Comparison of ENCODE assay signal across 8 mouse cellular contexts in genomic region chr6:47743856-47744255, GRCm38 (mm10).
DNase-seq lines count a peak whose midpoint lies in the region; ATAC-seq and TF ChIP-seq lines count a peak whose summit lies in the region.
"Not testable (repeated sequence)": the region's sequence is repeated elsewhere in the genome, so short reads cannot be mapped to it uniquely, and the experiment has no call there.

No protein-coding gene starts in this region.

- not testable (repeated sequence) for H3K27me3 ChIP-seq in embryonic facial prominence, embryonic 15.5 days; heart, embryonic 12.5 days (replicated peaks); kidney, embryonic 15.5 days; liver, embryonic 12.5 days (replicated peaks)

- TF ChIP-seq CTCF in olfactory bulb, adult 2 months (IDR thresholded peaks at IDR 0.05; ENCODE audit: insufficient read depth, low read depth, low read length): not testable (repeated sequence)

- not testable (repeated sequence) for H3K4me1 ChIP-seq in embryonic facial prominence, embryonic 15.5 days; heart, embryonic 12.5 days (replicated peaks); kidney, embryonic 15.5 days; liver, embryonic 12.5 days; olfactory bulb, adult 2 months (ENCODE audit: control insufficient read depth, insufficient read depth, low read length)

- H3K4me3 ChIP-seq in embryonic facial prominence, embryonic 15.5 days (replicated peaks): peak overlapping the region; percentile 22; the same call in 1 of the 2 replicates
- H3K4me3 ChIP-seq in heart, embryonic 12.5 days; kidney, embryonic 15.5 days (replicated peaks); liver, embryonic 12.5 days: not testable (repeated sequence)
- peak overlapping the region; percentile 34 for H3K4me3 ChIP-seq in olfactory bulb, adult 2 months (ENCODE audit: insufficient read depth, low read depth, low read length)

- not testable (repeated sequence) for H3K36me3 ChIP-seq in embryonic facial prominence, embryonic 15.5 days; heart, embryonic 12.5 days; kidney, embryonic 15.5 days; liver, embryonic 12.5 days

- no CpG with 5 or more reads among the region's 20 CpGs for WGBS in embryonic facial prominence, embryonic 15.5 days
- 10% methylated on average over 2 of the region's 20 CpGs for WGBS in heart, embryonic 12.5 days
- WGBS in kidney, embryonic 15.5 days: 0% methylated on average over 3 of the region's 20 CpGs
- WGBS in liver, embryonic 12.5 days (ENCODE audit: insufficient replicate concordance): no CpG with 5 or more reads among the region's 20 CpGs
- 8% methylated on average over 6 of the region's 20 CpGs for WGBS in olfactory bulb, adult 2 months

- peak; percentile 56 to 82 for DNase-seq in adrenal gland, adult (ENCODE audit: inconsistent age in 2 of 2, low spot score in 1 of 2)
- peak; percentile 48 for DNase-seq in cerebellum, adult 8-10 months
- DNase-seq in thymus, postnatal 36 days: peak; percentile 35 to 48

- TF ChIP-seq POLR2A in olfactory bulb, adult 2 months (IDR thresholded peaks at IDR 0.05; ENCODE audit: insufficient read depth, low read depth, low read length): not testable (repeated sequence)

- 0 out of 2 replicates have a peak overlapping the region, but pooled peaks have one; percentile 30 for H3K4me2 ChIP-seq in embryonic facial prominence, embryonic 15.5 days (replicated peaks)
- H3K4me2 ChIP-seq in heart, embryonic 12.5 days: peak overlapping the region; percentile 54
- H3K4me2 ChIP-seq in kidney, embryonic 15.5 days: peak overlapping the region; percentile 42
- H3K4me2 ChIP-seq in liver, embryonic 12.5 days: peak overlapping the region; percentile 43; the same call in 1 of the 2 replicates

- H3K9me3 ChIP-seq in embryonic facial prominence, embryonic 15.5 days (replicated peaks); heart, embryonic 12.5 days (replicated peaks); kidney, embryonic 15.5 days (replicated peaks); liver, embryonic 12.5 days (replicated peaks): not testable (repeated sequence)

- ATAC-seq in embryonic facial prominence, embryonic 15.5 days (ENCODE audit: insufficient number of reproducible peaks, low FRiP score, low TSS enrichment, low read depth); heart, embryonic 12.5 days (ENCODE audit: insufficient number of reproducible peaks, low FRiP score); kidney, embryonic 15.5 days (replicated peaks; ENCODE audit: low FRiP score); liver, embryonic 12.5 days: not testable (repeated sequence)

- not testable (repeated sequence) for H3K9ac ChIP-seq in embryonic facial prominence, embryonic 15.5 days; heart, embryonic 12.5 days; kidney, embryonic 15.5 days; liver, embryonic 12.5 days

- H3K27ac ChIP-seq in embryonic facial prominence, embryonic 15.5 days (replicated peaks); heart, embryonic 12.5 days (ENCODE audit: poor library complexity, severe bottlenecking); kidney, embryonic 15.5 days; liver, embryonic 12.5 days; olfactory bulb, adult 2 months (ENCODE audit: insufficient read depth, low read depth, low read length): not testable (repeated sequence)
